Mouse (Mus musculus) cerebellum, adult 2 months (tissue): ENCODE results near the gene Disp3.

Experiments
- CTCF ChIP-seq: fragments of 200-500 bp; IDR thresholded peaks from 2 replicates; pipeline ENCODE4 v1.5.1; 2011; ENCODE audit warnings: low read depth, mild to moderate bottlenecking, control low read depth, low read length, moderate library complexity, borderline replicate concordance; ENCODE audit not compliant: insufficient read depth
- POLR2A ChIP-seq: fragments of 200-500 bp; IDR thresholded peaks from 2 replicates; pipeline ENCODE4 v1.6.1; 2011; ENCODE audit warnings: low read length, control low read depth, borderline replicate concordance; ENCODE audit not compliant: insufficient read depth

- no peak for TF ChIP-seq CTCF
- no peak for TF ChIP-seq POLR2A
Measured at GRCm38 (mm10) chr4:148287041-148287440, 724 bp downstream of the Disp3 start.
